Mouse (Mus musculus) forebrain, embryonic 14.5 days (tissue): ENCODE data around the gene Tesc. TPM values are rescaled to one million over a fixed set of nuclear protein-coding genes. Genes with fewer than 3 reads are reported as not detected.
A peak's percentile ranks its signal among the peaks of the same experiment; 100 is the strongest.

Source experiments
- ATAC-seq: fragments of 200-750 bp; cut with Nextera tagmentation; 2 replicates; pipeline ENCODE4 v1.8.0; 2017; ENCODE audit warnings: mild to moderate bottlenecking, moderate library complexity
- DNase-seq: peaks from one replicate; pipeline ENCODE4 v3.0.0-alpha.2; 2015; ENCODE audit warnings: low spot score
- H3K27ac ChIP-seq: fragments of 300-500 bp; sonication (generic); 2 replicates; pipeline ENCODE4 v1.5.1; 2014; ENCODE audit warnings: low read depth, mild to moderate bottlenecking, control low read depth, low read length, moderate library complexity
- H3K27me3 ChIP-seq: fragments of 300-500 bp; sonication (generic); replicated peaks from 2 replicates; pipeline ENCODE4 v1.6.1; 2014; ENCODE audit warnings: low read length, control low read depth, mixed read lengths; ENCODE audit not compliant: control insufficient read depth, insufficient read depth
- H3K36me3 ChIP-seq: fragments of 300-500 bp; sonication (generic); 2 replicates; pipeline ENCODE4 v1.6.1; 2014; ENCODE audit warnings: low read length, control low read depth; ENCODE audit not compliant: control insufficient read depth, insufficient read depth
- H3K4me1 ChIP-seq: fragments of 300-500 bp; sonication (generic); 2 replicates; pipeline ENCODE4 v1.6.1; 2014; ENCODE audit warnings: antibody characterized with exemption, low read length, control low read depth; ENCODE audit not compliant: control insufficient read depth, insufficient read depth
- H3K4me2 ChIP-seq: fragments of 300-500 bp; sonication (generic); 2 replicates; pipeline ENCODE4 v1.6.1; 2014; ENCODE audit warnings: mild to moderate bottlenecking, control low read depth, low read length
- H3K4me3 ChIP-seq: fragments of 300-500 bp; sonication (generic); 2 replicates; pipeline ENCODE4 v1.5.1; 2014; ENCODE audit warnings: low read depth, low read length, control low read depth
- H3K9ac ChIP-seq: fragments of 300-500 bp; sonication (generic); 2 replicates; pipeline ENCODE4 v1.6.1; 2014; ENCODE audit warnings: mild to moderate bottlenecking, low read length, control low read depth, moderate library complexity
- H3K9me3 ChIP-seq: fragments of 300-500 bp; sonication (generic); replicated peaks from 2 replicates; pipeline ENCODE4 v1.6.1; 2016; ENCODE audit warnings: low read length, control low read depth, mixed read lengths; ENCODE audit not compliant: control insufficient read depth
- WGBS: fragments of 180-500 bp; shearing (Covaris S2); extraction: QIAGEN DNeasy Blood & Tissue Kit; methylation state at CpG from one replicate; pipeline ENCODE4 v1.1.7; 2014; 5-methylcytosine and 5-hydroxymethylcytosine counted together
- polyA plus RNA-seq: library from polyadenylated mRNA; unstranded; fragments of >200 nt; fragmentation: Nextera tagmentation; extraction: Ambion mirVana; gene quantifications from 2 replicates; pipeline ENCODE4 v1.2.1, GENCODE M21; 2014

The Tesc gene
- polyA plus RNA-seq, 1 experiment from 2014 or later: 8.0 TPM

GRCm38 (mm10) chr5:118039241-118039668 is 11.7 kb downstream of the Tesc start:
- ATAC-seq: no peak
- no peak overlapping the region for H3K9ac ChIP-seq

GRCm38 (mm10) chr5:118042599-118042998 is 15.1 kb downstream of the Tesc start:
- no peak overlapping the region for H3K4me2 ChIP-seq
- no peaks in the 10 kb centered on the region for H3K27me3 ChIP-seq
- H3K4me3 ChIP-seq: no peak overlapping the region
- DNase-seq (no peak), ATAC-seq (no peak)
- no peaks in the 10 kb centered on the region for H3K9me3 ChIP-seq
- H3K27ac ChIP-seq: no peak overlapping the region
- H3K9ac ChIP-seq: no peak overlapping the region
- 74% methylated on average over 6 of the region's 6 CpGs for WGBS
- no peaks in the 10 kb centered on the region for H3K36me3 ChIP-seq
- peaks cover 17% of the 10 kb centered on the region for H3K4me1 ChIP-seq

More at GRCm38 (mm10) chr5:118039241-118039668, 11.7 kb downstream of the Tesc start:
- Histone ChIP-seq H3K4me3 (no peak overlapping the region), H3K9me3 (no peaks in the 10 kb centered on the region; the same call in 1 of the 2 replicates), H3K4me2 (no peak overlapping the region), H3K36me3 (no peaks in the 10 kb centered on the region), H3K27me3 (no peaks in the 10 kb centered on the region), H3K4me1 (peaks cover 21% of the 10 kb centered on the region), H3K27ac (no peak overlapping the region)
- peak; percentile 52 for DNase-seq
- 17% methylated on average over 12 of the region's 12 CpGs for WGBS

GRCm38 (mm10) chr5:118043761-118044160 is 16.2 kb downstream of the Tesc start:
- DNase-seq (no peak), ATAC-seq (no peak)
- H3K4me3 ChIP-seq: no peak overlapping the region
- no peak overlapping the region for H3K9ac ChIP-seq
- H3K36me3 ChIP-seq: no peaks in the 10 kb centered on the region
- WGBS: 86% methylated on average over 4 of the region's 4 CpGs
- no peak overlapping the region for H3K4me2 ChIP-seq
- peaks cover 7% of the 10 kb centered on the region for H3K4me1 ChIP-seq
- H3K27me3 ChIP-seq: no peaks in the 10 kb centered on the region
- no peaks in the 10 kb centered on the region for H3K9me3 ChIP-seq
- H3K27ac ChIP-seq: no peak overlapping the region

- DNase-seq: peak; percentile 72
Observed at GRCm38 (mm10) chr5:118044907-118045306, 17.4 kb downstream of the Tesc start.

GRCm38 (mm10) chr5:118045385-118045784 is 17.8 kb downstream of the Tesc start:
- WGBS: 95% methylated on average over 9 of the region's 9 CpGs
- DNase-seq (no peak), ATAC-seq (no peak)
- Histone ChIP-seq H3K36me3 (no peaks in the 10 kb centered on the region), H3K27me3 (no peaks in the 10 kb centered on the region), H3K4me1 (no peaks in the 10 kb centered on the region), H3K9me3 (no peaks in the 10 kb centered on the region), H3K4me2 (no peak overlapping the region), H3K9ac (no peak overlapping the region), H3K27ac (no peak overlapping the region), H3K4me3 (no peak overlapping the region)

More at GRCm38 (mm10) chr5:118044907-118045306, 17.4 kb downstream of the Tesc start:
- H3K9me3 ChIP-seq: no peaks in the 10 kb centered on the region
- ATAC-seq: 0 out of 2 replicates have a peak, but pooled peaks have one; percentile 42
- H3K4me1 ChIP-seq: no peaks in the 10 kb centered on the region
- no peak overlapping the region; the same call in 1 of the 2 replicates for H3K27ac ChIP-seq
- no peak overlapping the region for H3K9ac ChIP-seq
- WGBS: 74% methylated on average over 6 of the region's 6 CpGs
- H3K4me2 ChIP-seq: no peak overlapping the region
- H3K27me3 ChIP-seq: no peaks in the 10 kb centered on the region
- H3K36me3 ChIP-seq: no peaks in the 10 kb centered on the region
- no peak overlapping the region for H3K4me3 ChIP-seq

- ATAC-seq: no peak
- WGBS: 90% methylated on average over 14 of the region's 14 CpGs
- Histone ChIP-seq H3K36me3 (no peaks in the 10 kb centered on the region), H3K9me3 (no peaks in the 10 kb centered on the region), H3K4me2 (no peak overlapping the region), H3K27me3 (no peaks in the 10 kb centered on the region), H3K27ac (no peak overlapping the region), H3K4me3 (no peak overlapping the region), H3K4me1 (no peaks in the 10 kb centered on the region), H3K9ac (no peak overlapping the region)
- no peak for DNase-seq
Observed at GRCm38 (mm10) chr5:118047091-118047757, 19.7 kb downstream of the Tesc start.

GRCm38 (mm10) chr5:118048412-118048811 is 20.9 kb downstream of the Tesc start:
- no peak overlapping the region for H3K4me3 ChIP-seq
- H3K4me2 ChIP-seq: no peak overlapping the region
- no peaks in the 10 kb centered on the region for H3K9me3 ChIP-seq
- DNase-seq (no peak), ATAC-seq (no peak)
- no peaks in the 10 kb centered on the region for H3K4me1 ChIP-seq
- 93% methylated on average over 4 of the region's 4 CpGs for WGBS
- no peaks in the 10 kb centered on the region for H3K27me3 ChIP-seq
- H3K27ac ChIP-seq: no peak overlapping the region
- H3K9ac ChIP-seq: no peak overlapping the region
- H3K36me3 ChIP-seq: no peaks in the 10 kb centered on the region

GRCm38 (mm10) chr5:118048928-118049327 is 21.4 kb downstream of the Tesc start:
- H3K27ac ChIP-seq: no peak overlapping the region
- H3K4me3 ChIP-seq: no peak overlapping the region
- no peaks in the 10 kb centered on the region for H3K9me3 ChIP-seq
- H3K4me1 ChIP-seq: no peaks in the 10 kb centered on the region
- H3K36me3 ChIP-seq: no peaks in the 10 kb centered on the region
- no peak overlapping the region for H3K9ac ChIP-seq
- no peaks in the 10 kb centered on the region for H3K27me3 ChIP-seq
- 86% methylated on average over 5 of the region's 5 CpGs for WGBS
- no peak overlapping the region for H3K4me2 ChIP-seq
- no peak for ATAC-seq
- DNase-seq: no peak

- WGBS: 84% methylated on average over 4 of the region's 4 CpGs
- DNase-seq: no peak
- H3K4me2 ChIP-seq: no peak overlapping the region
- no peaks in the 10 kb centered on the region for H3K27me3 ChIP-seq
- no peak for ATAC-seq
- H3K27ac ChIP-seq: no peak overlapping the region
- no peaks in the 10 kb centered on the region for H3K9me3 ChIP-seq
- no peaks in the 10 kb centered on the region for H3K4me1 ChIP-seq
- H3K36me3 ChIP-seq: no peaks in the 10 kb centered on the region
- no peak overlapping the region for H3K9ac ChIP-seq
- H3K4me3 ChIP-seq: no peak overlapping the region
Observed at GRCm38 (mm10) chr5:118050743-118051142, 23.2 kb downstream of the Tesc start.
